Mouse (Mus musculus) skeletal muscle tissue, adult 2 months (tissue): ENCODE data around the gene Mfsd2b.
"Not testable (repeated sequence)": the region's sequence is repeated elsewhere in the genome, so short reads cannot be mapped to it uniquely, and the experiment has no call there.

Experiments used
- DNase-seq: peaks from one replicate; pipeline ENCODE4 v3.0.0-alpha.2; 2012; ENCODE audit warnings: low read depth, low spot score

Gene Mfsd2b

DNA sequence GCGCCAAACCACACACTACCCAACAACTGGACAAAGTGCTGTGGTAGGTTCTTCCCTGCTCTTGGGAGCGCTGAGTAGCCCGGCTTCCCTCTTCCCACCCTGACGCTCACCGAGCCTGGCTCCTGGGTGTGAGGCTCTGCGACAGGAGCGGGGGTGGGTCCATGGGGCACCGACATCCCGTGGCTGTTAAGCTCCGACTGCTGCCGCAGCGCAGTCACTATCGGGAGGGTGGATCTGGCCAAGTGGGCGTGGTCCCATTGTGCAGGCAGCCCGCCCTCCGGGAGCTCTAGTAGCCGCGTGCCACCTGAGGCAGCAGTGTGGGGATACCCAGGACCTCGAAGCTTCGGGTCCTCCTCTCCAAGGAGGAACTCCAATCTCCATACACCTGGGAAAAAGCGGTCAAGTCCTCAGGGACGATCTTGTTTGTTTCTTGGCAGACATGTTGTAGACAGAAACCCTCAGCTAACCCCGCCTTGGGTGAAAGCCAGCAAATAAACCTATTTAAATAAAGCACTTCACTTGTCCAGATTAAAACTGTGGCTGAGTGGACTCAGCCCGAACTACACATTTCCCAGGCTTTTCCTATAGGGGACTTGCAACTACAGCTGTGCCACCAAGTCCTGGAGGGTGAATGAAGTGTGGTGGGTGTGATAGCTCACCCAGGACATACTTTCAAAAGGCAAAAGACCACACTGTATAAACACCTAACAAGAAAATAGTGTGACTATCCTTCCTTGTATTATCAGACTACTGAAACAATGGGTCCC, at the start of gene Mfsd2b:
Gene Mfsd2b, minus strand, starts transcription at position 199 of the 767 bp plus-strand sequence.
- peak; percentile 35 for DNase-seq

DNA sequence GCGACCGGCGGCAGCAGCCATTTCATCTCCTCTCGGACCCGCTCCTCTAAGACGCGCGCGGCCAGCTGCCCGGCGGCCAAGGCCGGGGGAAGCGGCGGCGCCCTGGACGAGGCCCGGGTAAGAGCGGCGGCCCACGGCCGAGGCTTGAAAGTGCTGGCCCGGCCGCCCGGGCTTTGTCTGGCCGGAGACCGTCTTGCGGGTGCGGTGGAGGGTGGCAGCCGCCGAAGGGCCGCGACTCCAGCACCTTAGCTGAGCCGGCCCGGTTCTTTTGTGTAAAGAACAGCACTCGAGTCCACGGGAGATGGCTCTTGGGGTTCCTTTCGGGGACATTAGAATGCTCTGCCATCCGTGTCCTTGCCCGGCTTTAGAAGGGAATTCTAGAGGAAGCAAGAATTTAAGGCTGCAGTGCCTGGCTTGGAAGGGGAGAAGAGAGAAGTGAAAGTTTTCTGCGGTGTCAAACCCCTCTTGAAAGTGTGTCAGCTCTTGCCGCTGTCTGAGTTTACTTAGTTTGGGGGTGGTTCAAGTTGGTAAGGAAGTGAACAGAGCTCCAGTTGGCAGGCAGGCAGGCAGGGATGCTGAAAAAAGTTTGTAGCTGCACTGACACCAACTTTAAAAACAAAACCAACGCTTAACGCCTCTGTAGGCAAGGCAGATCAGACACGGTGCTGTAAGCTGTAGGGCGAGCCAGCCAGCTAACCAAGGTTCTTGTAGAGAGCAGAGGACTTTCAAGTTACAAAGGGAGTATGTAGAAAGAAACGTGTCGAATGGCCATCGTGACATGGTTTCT, 43.8 kb upstream of the Mfsd2b start:
- DNase-seq, result peak; percentile 52

DNA sequence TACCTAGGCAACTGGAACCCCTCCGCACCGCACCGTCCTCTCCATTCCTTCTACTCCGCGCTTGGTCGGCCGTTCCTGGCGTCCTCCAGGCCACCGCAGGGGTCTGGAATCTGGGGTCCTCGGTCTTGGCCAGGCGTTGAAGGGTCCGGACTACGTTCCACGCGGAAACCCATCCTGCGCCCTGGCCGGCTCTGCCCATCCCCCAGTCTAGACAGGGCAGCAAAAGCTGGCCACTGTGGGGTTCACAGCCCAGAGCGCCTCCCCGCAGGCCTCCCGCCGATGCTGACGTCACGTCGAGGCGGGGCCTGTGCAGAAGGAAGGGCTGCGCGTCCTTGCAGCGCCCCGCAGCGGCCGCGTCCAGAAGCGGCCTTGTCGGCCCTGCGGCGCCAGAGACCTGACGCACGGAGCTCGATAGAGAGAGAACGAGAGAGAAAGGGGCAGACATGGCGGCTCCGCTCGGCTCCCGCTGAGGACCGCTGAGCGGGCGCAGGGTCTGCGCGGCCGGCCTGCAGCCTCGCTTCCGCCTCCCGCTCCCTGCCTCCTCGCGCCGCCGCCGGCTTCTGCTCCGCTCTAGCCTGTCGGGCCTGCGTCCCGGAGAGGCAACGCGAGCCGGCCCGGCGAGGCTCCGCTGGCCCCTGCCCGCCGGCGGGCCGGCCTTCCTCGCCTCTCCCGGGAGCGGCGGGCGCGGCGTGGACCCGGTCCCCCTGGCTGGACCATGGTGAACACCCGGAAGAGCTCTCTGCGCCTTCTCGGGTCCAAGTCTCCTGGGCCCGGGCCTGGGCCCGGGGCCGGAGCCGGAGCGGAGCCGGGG, 43.0 kb upstream of the Mfsd2b start, which contains the start of gene Atad2b:
Gene Atad2b, plus strand, starts transcription at position 360 of the 811 bp plus-strand sequence.
- DNase-seq, result peak; percentile 96

DNA sequence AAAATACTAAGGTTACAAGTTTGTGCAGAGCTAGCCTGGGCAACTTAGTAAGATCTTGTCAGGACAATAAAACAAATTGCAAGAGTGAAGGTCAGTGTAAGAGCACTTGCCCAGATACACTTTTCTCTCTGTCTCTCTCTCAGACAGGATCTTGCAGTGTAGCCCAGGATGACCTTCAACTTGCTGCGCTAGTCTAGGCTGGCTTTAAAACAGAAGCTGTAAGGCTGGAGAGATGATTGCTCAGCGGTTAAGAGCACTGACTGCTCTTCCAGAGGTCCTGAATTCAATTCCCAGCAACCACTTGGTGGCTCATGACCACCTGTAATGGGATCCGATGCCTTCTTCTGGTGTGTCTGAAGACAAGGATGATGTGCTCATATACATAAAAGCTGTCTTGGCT, 40.8 kb upstream of the Mfsd2b start:
- no peak for DNase-seq

DNA sequence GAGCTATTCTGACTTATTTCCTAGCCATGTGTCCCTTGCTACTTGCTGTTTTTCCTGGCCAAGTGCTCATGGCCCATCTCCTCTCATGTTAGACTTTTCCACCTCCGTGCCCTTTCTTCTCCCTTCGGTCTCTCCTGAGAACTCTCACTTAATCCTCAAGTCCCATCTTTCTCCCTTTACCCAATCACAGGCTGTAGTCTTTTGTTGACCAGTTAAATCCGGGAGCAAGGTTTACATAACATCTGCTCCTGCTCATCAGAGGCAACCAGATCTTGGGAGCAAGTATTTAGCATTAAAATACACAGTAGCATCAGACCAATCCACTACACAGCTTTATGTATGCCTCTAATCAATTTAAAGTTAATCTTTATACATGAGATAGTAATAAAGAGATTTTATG, 40.3 kb upstream of the Mfsd2b start:
- no peak for DNase-seq

DNA sequence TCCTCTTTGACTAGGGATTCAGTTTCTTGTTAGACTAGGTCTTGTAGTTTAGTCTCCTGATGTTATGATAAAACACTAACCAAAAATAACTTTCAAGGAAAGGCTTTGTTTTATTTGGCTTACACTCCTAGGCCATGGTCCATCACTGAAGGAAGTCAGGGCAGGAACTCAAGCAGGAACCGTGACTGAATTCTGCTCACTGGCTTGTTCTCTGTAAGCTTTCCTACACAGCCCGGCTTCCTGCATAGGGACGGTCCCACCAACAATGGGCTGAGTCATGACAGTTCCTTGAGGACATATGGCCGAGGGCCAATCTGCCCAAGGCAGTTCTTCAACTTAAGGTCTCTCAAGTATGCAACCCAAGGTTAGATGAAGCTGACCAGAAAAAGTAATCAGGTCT, 37.6 kb upstream of the Mfsd2b start:
- no peak for DNase-seq

DNA sequence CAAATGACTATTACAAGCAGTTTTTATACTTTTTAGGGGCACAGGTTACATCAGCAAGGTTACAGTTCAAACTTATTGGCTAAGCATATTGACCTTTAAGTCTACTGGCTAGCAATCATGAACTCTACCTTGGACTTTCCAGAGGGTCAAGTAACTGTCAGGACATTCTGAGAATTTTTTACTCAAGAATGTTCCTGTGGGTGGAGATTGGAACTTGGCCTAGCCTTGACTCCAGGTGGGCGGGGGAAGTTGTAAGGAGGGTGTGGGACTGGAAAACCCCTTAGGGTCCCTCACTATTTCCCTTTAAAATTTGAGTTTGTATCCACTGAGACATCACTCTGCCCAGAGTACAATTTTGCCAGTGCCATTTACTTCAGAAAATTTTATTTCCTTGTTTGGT, 36.3 kb upstream of the Mfsd2b start:
- not testable (repeated sequence) for DNase-seq

DNA sequence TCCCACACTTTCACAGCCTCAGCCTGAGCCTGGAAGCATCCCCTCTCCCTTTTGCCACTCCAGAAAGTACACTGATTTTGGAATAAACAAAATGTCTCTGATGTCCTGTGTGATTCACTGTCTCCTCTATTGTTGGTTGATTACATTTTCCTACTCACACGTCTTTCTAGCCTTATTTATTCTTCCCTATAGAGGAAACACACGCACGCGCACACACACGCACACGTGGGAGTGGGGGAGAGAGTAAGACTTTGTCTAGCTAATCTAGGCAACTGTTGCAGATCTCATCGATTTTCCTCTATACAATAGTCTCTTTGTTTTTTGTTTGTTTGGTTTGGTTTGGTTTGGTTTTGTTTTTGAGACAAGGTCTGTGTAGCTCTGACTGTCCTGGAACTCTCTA, 34.2 kb upstream of the Mfsd2b start:
- DNase-seq, result no peak

DNA sequence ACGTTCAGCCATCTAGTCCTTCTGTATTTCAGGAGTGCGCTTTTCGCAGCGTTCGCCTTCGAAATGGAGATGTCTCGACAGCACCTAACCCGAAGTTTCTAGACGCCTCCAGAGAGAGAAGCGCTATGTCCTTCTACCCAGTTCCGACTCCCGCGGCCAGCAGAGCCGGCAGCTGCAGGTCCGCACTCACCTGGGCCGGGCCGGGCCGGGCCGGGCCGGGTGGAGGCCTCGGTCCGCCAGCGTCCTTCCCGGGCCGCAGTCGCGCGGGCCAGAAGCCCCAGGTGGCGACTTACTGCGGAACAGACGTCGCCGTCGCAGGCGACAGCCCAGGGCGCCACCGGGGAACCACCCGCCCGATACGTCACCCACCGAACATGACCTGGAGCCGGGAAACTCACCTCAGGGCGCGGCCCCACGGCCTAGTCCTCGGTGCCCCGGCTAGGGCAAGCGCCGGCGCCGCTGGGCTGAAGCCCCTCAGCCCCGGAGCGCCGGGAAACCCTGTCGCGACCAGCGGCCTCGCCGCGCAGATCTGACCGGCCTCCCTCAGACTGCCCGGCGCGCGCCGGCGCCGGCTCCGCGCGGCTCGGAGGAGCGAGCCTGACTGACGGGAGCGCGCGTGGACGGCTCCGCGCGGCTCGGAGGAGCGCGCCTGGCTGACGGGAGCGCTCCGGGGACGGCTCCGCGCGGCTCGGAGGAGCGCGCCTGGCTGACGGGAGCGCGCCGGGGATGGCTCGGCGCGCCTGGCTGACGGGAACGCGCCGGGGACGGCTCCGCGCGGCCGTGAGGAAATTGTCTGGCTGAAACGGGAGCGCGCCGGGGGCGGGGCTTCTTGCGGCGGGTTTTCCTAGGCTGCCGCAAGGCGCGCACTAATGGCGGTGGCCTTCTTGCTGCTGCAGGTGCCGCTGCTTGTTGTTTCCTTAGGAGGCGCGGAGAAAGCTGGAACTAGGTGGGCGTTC, 33.1 kb upstream of the Mfsd2b start, which contains the start of gene Ubxn2a:
Gene Ubxn2a, minus strand, starts transcription at position 755 of the 956 bp plus-strand sequence.
- peak; percentile 88 for DNase-seq

DNA sequence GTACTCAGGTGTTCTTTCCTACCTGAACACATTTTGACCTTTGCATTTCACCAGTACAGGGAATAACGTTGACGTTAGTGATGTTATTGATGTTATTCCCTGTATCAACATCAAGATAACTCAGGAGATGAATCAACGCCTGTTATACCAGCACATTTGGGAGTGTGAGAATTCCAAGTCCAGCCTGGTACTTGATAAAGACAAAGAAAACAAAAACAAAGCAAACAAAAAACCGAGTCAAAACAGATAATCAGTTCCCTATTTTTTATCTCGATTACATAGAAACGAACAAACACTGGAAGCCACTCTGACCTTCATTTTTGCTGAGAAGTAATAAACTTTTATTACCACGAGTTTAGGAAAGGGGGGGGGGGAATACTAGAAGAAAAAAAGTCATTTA, 32.3 kb upstream of the Mfsd2b start:
- no peak for DNase-seq

DNA sequence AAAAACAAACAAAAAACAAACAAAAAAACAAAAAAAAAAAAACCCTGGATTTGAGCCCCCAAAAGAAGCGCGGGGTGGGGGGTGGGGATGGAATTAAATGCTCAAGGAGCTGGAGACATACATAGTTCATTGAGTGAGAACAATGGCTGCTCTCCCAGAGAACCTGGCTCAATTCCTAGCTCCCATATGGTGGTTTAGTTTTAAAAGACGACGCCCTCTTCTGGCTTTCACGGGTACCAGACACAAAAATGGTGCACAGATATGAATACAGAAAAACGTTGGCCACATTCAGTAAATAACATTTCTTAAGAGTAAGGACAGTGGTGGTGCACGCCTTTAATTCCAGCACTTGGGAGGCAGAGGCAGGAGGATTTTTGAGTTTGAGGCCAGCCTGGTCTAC, 31.8 kb upstream of the Mfsd2b start:
- no peak for DNase-seq

DNA sequence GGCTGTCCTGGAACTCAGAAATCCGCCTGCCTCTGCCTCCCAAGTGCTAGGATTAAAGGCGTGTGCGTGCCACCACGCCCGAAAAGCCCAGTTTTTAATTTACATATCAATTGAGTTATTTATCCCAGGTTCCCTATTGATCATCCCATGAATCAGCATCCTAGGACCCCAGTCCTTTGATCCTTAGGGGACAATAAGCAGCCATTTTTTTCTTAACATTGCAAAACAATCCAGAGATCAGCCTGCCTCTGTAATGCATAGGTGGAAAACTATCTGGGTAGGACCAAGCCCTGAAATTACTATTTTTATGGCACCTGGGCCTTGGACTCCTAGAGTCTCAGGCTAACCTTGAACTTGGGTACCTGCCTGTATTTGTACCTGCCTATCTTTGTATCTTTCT, 23.9 kb upstream of the Mfsd2b start:
- DNase-seq, result no peak

DNA sequence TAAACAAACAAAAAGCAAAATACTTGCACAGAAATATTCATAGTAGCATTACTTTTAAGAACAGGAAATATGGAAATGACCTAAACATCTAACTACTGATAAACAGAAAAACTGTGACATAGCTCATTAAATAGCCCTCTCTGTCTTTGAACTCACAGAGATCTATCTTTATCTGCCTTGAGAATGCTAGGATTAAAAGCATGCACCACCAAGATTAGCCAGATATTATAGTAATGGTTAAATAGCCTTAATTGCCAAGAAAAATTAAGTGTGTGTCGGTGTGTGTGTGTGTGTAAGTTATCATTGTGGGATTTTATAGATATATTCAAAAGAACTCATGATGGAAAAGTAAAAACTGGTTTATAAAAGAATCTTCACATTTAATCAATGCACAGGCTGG, 15.7 kb upstream of the Mfsd2b start:
- no peak for DNase-seq

DNA sequence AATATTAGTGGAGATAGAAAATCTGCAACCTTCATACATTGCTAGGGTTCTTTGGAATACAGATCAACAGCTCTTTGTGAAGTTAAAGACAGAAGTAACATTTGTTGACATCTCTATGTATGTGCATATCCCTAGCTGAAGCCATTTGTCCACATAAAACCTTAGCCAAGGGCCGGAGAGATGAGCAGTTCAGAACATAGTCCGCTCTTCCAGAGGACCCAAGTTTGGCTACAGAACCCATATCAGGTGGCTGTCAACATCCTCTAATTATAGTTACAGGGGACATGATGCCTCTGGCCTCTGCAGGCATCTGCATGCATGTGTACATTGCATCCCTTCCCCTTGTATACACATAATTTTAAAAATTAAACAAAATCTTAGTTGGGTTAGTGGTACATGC, 15.1 kb upstream of the Mfsd2b start:
- DNase-seq, result peak; percentile 56

DNA sequence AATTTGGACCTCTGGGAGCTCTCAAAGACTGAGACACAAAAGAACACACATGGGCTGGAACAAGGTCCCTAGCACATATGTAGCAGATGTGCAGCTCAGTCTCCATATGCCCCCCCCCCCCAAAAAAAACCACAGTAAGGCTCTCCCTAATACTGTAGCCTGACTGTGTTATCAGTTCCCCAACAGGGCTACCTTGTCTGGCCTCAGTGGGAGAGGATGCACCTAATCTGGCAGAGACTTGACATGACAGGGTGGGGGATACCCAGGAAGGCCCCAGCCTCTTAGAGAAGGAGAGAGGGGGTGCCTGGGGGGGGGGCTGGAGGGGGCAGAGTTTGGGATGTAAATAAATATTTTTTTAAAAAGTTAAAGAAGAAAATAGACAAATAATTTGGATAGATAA, 14.6 kb upstream of the Mfsd2b start:
- DNase-seq, result no peak

DNA sequence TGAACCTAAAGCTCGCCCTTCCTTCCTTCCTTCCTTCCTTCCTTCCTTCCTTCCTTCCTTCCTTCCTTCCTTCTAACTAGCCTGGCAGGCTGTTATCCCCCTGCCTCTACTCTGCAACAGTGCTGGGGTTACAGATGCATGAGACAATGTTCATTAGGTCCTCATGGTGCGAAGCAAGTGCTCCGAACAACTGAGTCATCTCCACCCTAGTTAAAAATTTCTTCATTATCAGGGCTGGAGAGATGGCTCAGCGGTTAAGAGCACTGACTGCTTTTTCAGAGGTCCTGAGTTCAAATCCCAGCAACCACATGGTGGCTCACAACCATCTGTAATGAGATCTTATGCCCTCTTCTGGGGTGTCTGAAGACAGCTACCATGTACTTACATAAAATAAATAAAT, 12.4 kb upstream of the Mfsd2b start:
- not testable (repeated sequence) for DNase-seq

DNA sequence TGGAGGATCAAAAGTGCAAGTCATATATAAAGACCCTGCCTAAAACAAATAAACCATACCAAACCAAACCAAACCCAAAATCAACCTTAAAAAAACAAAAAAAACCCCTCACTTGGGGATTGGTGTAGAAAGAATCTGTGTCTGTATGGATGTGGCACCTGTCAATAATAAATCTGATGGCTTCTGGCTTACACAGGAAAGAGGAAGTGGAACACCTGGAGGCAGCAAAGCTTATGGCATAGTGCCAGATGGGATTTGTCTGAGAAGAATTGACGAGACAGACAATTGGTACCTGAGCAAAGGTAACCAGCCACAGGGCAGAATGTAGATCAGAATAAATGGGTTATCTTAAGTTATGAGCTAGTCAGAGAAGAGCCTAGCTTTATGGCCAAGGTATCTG, 10.9 kb upstream of the Mfsd2b start:
- DNase-seq, result no peak

DNA sequence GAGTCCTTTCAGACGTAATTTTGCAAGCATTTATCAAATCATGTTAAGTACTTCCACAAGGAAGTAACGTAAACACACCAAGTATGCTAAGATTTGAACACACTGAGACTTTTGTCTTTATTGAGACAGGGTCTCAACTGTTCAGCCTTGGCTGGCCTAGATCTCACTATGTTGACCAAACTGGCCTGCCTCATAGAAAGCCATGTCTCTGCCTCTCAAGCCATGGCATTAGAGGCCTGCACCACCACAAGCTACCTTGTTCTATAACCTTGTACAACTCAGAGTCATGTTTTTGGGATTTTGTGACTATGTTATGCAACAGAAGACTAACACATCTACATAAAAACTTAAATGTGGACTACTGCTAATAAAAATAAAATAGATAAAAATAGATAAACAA, 7.9 kb upstream of the Mfsd2b start:
- DNase-seq, result no peak

DNA sequence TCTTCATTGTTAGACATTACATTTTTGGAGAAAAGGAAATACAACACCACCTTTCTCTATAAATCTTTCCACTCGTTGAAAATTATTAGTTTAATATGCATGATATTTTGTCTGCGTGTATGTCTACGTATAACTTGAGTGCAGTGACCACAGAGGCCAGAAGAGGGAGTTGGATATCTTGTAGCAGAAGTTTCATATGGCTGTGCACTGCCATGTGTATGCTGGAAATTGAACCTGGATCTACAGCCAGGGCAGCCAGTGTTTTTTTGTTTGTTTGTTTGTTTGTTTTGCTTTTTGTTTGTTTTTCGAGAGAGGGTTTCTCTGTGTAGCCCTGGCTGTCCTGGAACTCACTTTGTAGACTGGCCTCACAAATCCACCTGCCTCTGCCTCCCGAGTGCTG, 4.9 kb upstream of the Mfsd2b start:
- no peak for DNase-seq

DNA sequence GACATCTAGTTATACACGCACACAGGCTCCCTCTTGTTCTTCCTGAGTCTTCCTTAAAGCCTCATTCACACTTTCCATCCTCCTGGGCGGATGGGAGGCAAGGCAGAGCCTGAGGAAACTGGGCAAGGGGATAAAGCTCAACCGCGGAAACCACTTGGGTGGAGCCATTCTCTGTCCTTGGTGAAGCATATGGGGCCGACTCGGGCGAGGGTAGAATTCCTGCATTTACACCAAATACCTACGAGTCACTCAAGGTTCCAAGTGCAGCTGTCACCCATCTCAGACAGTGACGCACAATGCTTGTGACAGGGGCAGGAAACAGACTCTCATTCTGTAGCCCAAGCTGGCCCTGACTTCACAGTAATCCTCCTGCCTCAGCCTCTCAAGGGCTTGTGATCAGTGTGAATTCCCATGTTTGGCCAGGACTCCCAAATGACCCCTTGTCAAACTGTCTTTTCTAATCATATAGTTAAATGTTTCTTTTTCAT, 4.2 kb upstream of the Mfsd2b start:
- no peak for DNase-seq

DNA sequence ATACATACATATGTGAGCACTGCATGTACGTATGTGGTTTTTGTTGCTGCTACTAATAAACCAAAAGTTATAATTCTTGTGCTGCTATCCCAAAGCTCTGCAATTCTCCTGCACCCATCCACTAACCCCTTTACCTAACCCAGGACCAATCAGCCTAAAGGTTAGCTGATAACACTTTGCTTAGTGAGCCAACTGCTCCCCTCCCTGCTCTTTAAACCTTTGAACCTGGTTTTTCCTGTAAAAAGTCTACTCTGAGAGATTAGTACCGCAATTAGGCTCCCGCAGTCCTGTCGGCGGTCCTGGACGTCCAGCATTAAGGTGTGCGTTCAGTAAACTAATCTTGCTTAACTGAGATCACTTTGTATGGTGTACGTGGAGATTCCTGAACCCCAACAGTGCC, 1.5 kb upstream of the Mfsd2b start:
- no peak for DNase-seq
